Mouse (Mus musculus) liver, postnatal 0 days (tissue): ENCODE results near the gene Acadvl. TPM values are rescaled to one million over a fixed set of nuclear protein-coding genes. Genes with fewer than 3 reads are reported as not detected.

Experiments
- ATAC-seq: fragments of 200-750 bp; cut with Nextera tagmentation; 2 replicates; pipeline ENCODE4 v1.8.0; 2017; ENCODE audit warnings: mild to moderate bottlenecking, moderate library complexity
- DNase-seq: peaks from one replicate; pipeline ENCODE4 v3.0.0-alpha.2; 2016
- H3K27ac ChIP-seq: fragments of 300-500 bp; sonication (generic); 2 replicates; pipeline ENCODE4 v1.5.1; 2014; ENCODE audit warnings: antibody characterized with exemption, moderate library complexity, mild to moderate bottlenecking, low read depth
- H3K27me3 ChIP-seq: fragments of 300-500 bp; sonication (generic); 2 replicates; pipeline ENCODE4 v1.6.1; 2014; ENCODE audit warnings: low read length, control low read depth, mixed read lengths; ENCODE audit not compliant: insufficient read depth
- H3K36me3 ChIP-seq: fragments of 300-500 bp; sonication (generic); replicated peaks from 2 replicates; pipeline ENCODE4 v1.6.1; 2014; ENCODE audit warnings: mild to moderate bottlenecking, control low read depth, low read length, moderate library complexity, mixed read lengths; ENCODE audit not compliant: insufficient read depth
- H3K4me1 ChIP-seq: fragments of 300-500 bp; sonication (generic); 2 replicates; pipeline ENCODE4 v1.6.1; 2014; ENCODE audit warnings: antibody characterized with exemption, mild to moderate bottlenecking, control low read depth; ENCODE audit not compliant: insufficient read depth
- H3K4me2 ChIP-seq: fragments of 300-500 bp; sonication (generic); 2 replicates; pipeline ENCODE4 v1.6.1; 2014; ENCODE audit warnings: low read depth, mild to moderate bottlenecking, low read length, moderate library complexity, mixed read lengths
- H3K4me3 ChIP-seq: fragments of 300-500 bp; sonication (generic); 2 replicates; pipeline ENCODE4 v1.5.1; 2014; ENCODE audit warnings: low read depth, low read length
- H3K9ac ChIP-seq: fragments of 300-500 bp; sonication (generic); replicated peaks from 2 replicates; pipeline ENCODE4 v1.6.1; 2014; ENCODE audit warnings: mild to moderate bottlenecking, moderate library complexity
- H3K9me3 ChIP-seq: fragments of 300-500 bp; sonication (generic); 2 replicates; pipeline ENCODE4 v1.6.1; 2016; ENCODE audit warnings: mild to moderate bottlenecking, control low read depth, low read length, mixed read lengths
- CTCF ChIP-seq: sonication (generic); IDR thresholded peaks from 2 replicates; pipeline ENCODE4 v1.5.1; 2016; ENCODE audit warnings: antibody characterized with exemption, low read depth
- EP300 ChIP-seq: IDR thresholded peaks from 2 replicates; pipeline ENCODE4 v1.6.1; 2016; ENCODE audit warnings: antibody characterized with exemption, low read depth, mild to moderate bottlenecking
- WGBS: fragments of 180-500 bp; shearing (Covaris S2); extraction: QIAGEN DNeasy Blood & Tissue Kit; methylation state at CpG from one replicate; pipeline ENCODE4 v1.1.7; 2014; ENCODE audit not compliant: insufficient replicate concordance; 5-methylcytosine and 5-hydroxymethylcytosine counted together
- polyA plus RNA-seq: library from polyadenylated mRNA; unstranded; fragments of >200 nt; fragmentation: Nextera tagmentation; extraction: Ambion mirVana; gene quantifications from 2 replicates; pipeline ENCODE4 v1.2.1, GENCODE M21; 2015

Acadvl gene
- polyA plus RNA-seq, 1 experiment from 2014 or later, result 367 TPM

- under 1% methylated on average over 42 of the region's 60 CpGs for WGBS
- Histone ChIP-seq H3K36me3 (peaks cover 25% of the 10 kb centered on the region), H3K4me3 (peak overlapping the region; percentile 98), H3K4me2 (peak overlapping the region; percentile 82), H3K9ac (peak overlapping the region; percentile 92), H3K4me1 (peaks cover 20% of the 10 kb centered on the region), H3K27me3 (no peaks in the 10 kb centered on the region), H3K9me3 (no peaks in the 10 kb centered on the region), H3K27ac (peak overlapping the region; percentile 97)
- peak; percentile 92 for ATAC-seq
- TF ChIP-seq EP300 (no peak; the same call in 1 of the 2 replicates), CTCF (no peak)
- DNase-seq, result peak; percentile 98
Observed at GRCm38 (mm10) chr11:69980196-69981140, 34.7 kb downstream of the Acadvl start.

GRCm38 (mm10) chr11:69979827-69980195, 35.4 kb downstream of the Acadvl start:
- TF ChIP-seq EP300, result no peak
- no peak for TF ChIP-seq CTCF
- no peaks in the 10 kb centered on the region for H3K9me3 ChIP-seq
- H3K36me3 ChIP-seq, result peaks cover 25% of the 10 kb centered on the region
- peak overlapping the region; percentile 97 for H3K27ac ChIP-seq
- H3K4me2 ChIP-seq, result peak overlapping the region; percentile 82
- ATAC-seq, result peak; percentile 3
- peaks cover 20% of the 10 kb centered on the region for H3K4me1 ChIP-seq
- no peaks in the 10 kb centered on the region for H3K27me3 ChIP-seq
- peak overlapping the region; percentile 92 for H3K9ac ChIP-seq
- peak overlapping the region; percentile 98 for H3K4me3 ChIP-seq
- DNase-seq, result no peak
- 2% methylated on average over 16 of the region's 16 CpGs for WGBS

GRCm38 (mm10) chr11:69976271-69976670, 38.9 kb downstream of the Acadvl start:
- no peak overlapping the region for H3K4me3 ChIP-seq
- no peaks in the 10 kb centered on the region for H3K27me3 ChIP-seq
- H3K4me2 ChIP-seq, result no peak overlapping the region
- no peak overlapping the region for H3K27ac ChIP-seq
- H3K4me1 ChIP-seq, result peaks cover 3% of the 10 kb centered on the region; the same call in 1 of the 2 replicates
- H3K9ac ChIP-seq, result no peak overlapping the region
- no peak for TF ChIP-seq CTCF
- TF ChIP-seq EP300, result no peak
- ATAC-seq, result no peak
- DNase-seq, result no peak
- no peaks in the 10 kb centered on the region for H3K9me3 ChIP-seq
- peaks cover 36% of the 10 kb centered on the region for H3K36me3 ChIP-seq
- WGBS, result 72% methylated on average over 4 of the region's 4 CpGs

- TF ChIP-seq CTCF, result no peak
- TF ChIP-seq EP300, result no peak
- no peak overlapping the region for H3K9ac ChIP-seq
- H3K9me3 ChIP-seq, result no peaks in the 10 kb centered on the region
- no peak overlapping the region for H3K4me2 ChIP-seq
- no peaks in the 10 kb centered on the region for H3K27me3 ChIP-seq
- H3K4me3 ChIP-seq, result no peak overlapping the region
- WGBS, result 91% methylated on average over 2 of the region's 2 CpGs
- DNase-seq (no peak), ATAC-seq (no peak)
- H3K4me1 ChIP-seq, result peaks cover 3% of the 10 kb centered on the region; the same call in 1 of the 2 replicates
- no peak overlapping the region for H3K27ac ChIP-seq
- peaks cover 44% of the 10 kb centered on the region for H3K36me3 ChIP-seq
Observed at GRCm38 (mm10) chr11:69974907-69975306, 40.3 kb downstream of the Acadvl start.

GRCm38 (mm10) chr11:69970775-69971174, 44.4 kb downstream of the Acadvl start:
- peaks cover 44% of the 10 kb centered on the region for H3K36me3 ChIP-seq
- 73% methylated on average over 3 of the region's 3 CpGs for WGBS
- H3K9me3 ChIP-seq, result no peaks in the 10 kb centered on the region
- no peak for TF ChIP-seq EP300
- TF ChIP-seq CTCF, result no peak
- H3K27me3 ChIP-seq, result peaks cover 18% of the 10 kb centered on the region
- H3K4me3 ChIP-seq, result no peak overlapping the region
- H3K4me1 ChIP-seq, result peaks cover 12% of the 10 kb centered on the region
- no peak overlapping the region for H3K27ac ChIP-seq
- no peak for DNase-seq
- no peak overlapping the region for H3K4me2 ChIP-seq
- H3K9ac ChIP-seq, result no peak overlapping the region
- no peak for ATAC-seq

GRCm38 (mm10) chr11:69970222-69970621, 45.0 kb downstream of the Acadvl start:
- H3K4me2 ChIP-seq, result no peak overlapping the region
- no peaks in the 10 kb centered on the region for H3K9me3 ChIP-seq
- H3K9ac ChIP-seq, result no peak overlapping the region
- ATAC-seq, result no peak
- H3K4me3 ChIP-seq, result no peak overlapping the region
- 82% methylated on average over 6 of the region's 6 CpGs for WGBS
- peaks cover 40% of the 10 kb centered on the region for H3K36me3 ChIP-seq
- H3K4me1 ChIP-seq, result peaks cover 15% of the 10 kb centered on the region
- no peak overlapping the region for H3K27ac ChIP-seq
- peaks cover 24% of the 10 kb centered on the region for H3K27me3 ChIP-seq
- DNase-seq, result no peak
- no peak for TF ChIP-seq EP300
- no peak for TF ChIP-seq CTCF
